Mouse (Mus musculus) myocyte (in vitro differentiated cells): Measurements from ENCODE around the gene Caln1.

Experiments
- CEBPB ChIP-seq: IDR thresholded peaks from 2 replicates; pipeline ENCODE4 v1.6.1; 2011; ENCODE audit warnings: mild to moderate bottlenecking, moderate library complexity; ENCODE audit not compliant: poor library complexity, insufficient read depth, severe bottlenecking
- E2F4 ChIP-seq: IDR thresholded peaks from one replicate; pipeline ENCODE4 v1.6.1; 2011; ENCODE audit warnings: mild to moderate bottlenecking, control low read depth, moderate library complexity; ENCODE audit not compliant: insufficient read depth
- MAX ChIP-seq: IDR thresholded peaks from one replicate; pipeline ENCODE4 v1.6.1; 2011; ENCODE audit warnings: low read depth, mild to moderate bottlenecking, control low read depth
- MYOG ChIP-seq, 3 experiments: IDR thresholded peaks; one replicate each; pipeline ENCODE4 v1.6.1; 2011; ENCODE audit warnings: control low read depth in 2 of 3, low read depth in 2 of 3, mild to moderate bottlenecking in 2 of 3; ENCODE audit not compliant: insufficient read length in 2 of 3, control insufficient read depth in 1 of 3, insufficient read depth in 1 of 3
- POLR2A ChIP-seq: IDR thresholded peaks from one replicate; pipeline ENCODE4 v1.6.1; 2011; ENCODE audit warnings: low read depth, mild to moderate bottlenecking, control low read depth, moderate library complexity; ENCODE audit not compliant: insufficient read length
- POLR2AphosphoS2 ChIP-seq: IDR thresholded peaks from one replicate; pipeline ENCODE4 v1.6.1; 2011; ENCODE audit warnings: low read depth, control low read depth; ENCODE audit not compliant: insufficient read length
- REST ChIP-seq: IDR thresholded peaks from one replicate; pipeline ENCODE4 v1.6.1; 2011; ENCODE audit warnings: mild to moderate bottlenecking, control low read depth, moderate library complexity; ENCODE audit not compliant: insufficient read depth, insufficient read length
- TCF12 ChIP-seq: IDR thresholded peaks from one replicate; pipeline ENCODE4 v1.6.1; 2011; ENCODE audit warnings: mild to moderate bottlenecking, control low read depth; ENCODE audit not compliant: poor library complexity, insufficient read depth, severe bottlenecking
- USF1 ChIP-seq: IDR thresholded peaks from one replicate; pipeline ENCODE4 v1.6.1; 2011; ENCODE audit warnings: low read depth, mild to moderate bottlenecking, control low read depth, moderate library complexity

DNA sequence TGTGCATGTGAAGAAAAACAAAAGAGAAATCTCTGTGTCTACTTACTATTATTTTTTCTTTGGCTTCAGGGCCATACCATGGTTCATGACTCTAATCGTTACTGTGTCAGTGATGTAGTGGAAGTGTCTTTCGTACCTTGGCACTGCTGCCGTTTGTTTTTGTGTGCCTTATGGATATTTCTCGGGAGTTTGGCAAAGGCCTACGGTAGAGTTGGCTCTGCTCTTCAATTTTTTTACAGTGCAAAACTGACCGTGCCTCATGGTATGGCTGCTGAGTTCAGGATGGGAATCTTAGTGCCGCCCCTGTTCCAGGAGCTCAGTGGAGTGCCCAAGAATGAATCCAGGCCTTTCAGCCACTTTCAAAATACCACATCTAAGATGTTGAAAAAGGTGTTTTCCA lies 123.0 kb downstream of the Caln1 start:
- no peak for TF ChIP-seq POLR2A
- no peak for TF ChIP-seq E2F4
- TF ChIP-seq USF1 = no peak
- no peak for TF ChIP-seq REST
- TF ChIP-seq CEBPB = no peak
- TF ChIP-seq TCF12 = no peak
- TF ChIP-seq POLR2AphosphoS2 = no peak
- no peak for TF ChIP-seq MAX
- no peak for TF ChIP-seq MYOG (IDR thresholded peaks at IDR 0.05; ENCODE audit: control insufficient read depth in 1 of 3, insufficient read depth in 1 of 3, insufficient read length in 2 of 3, low read depth in 2 of 3)
